Mouse (Mus musculus): ENCODE measurements around the gene Hist1h2ah.

Hist1h2ah gene

GRCm38 (mm10) chr13:22039364-22039763, 4.0 kb upstream of the Hist1h2ah start:
- no peak for DNase-seq

GRCm38 (mm10) chr13:22037415-22037814, 2.0 kb upstream of the Hist1h2ah start:
- DNase-seq, result no peak

- DNase-seq, result no peak
Observed at GRCm38 (mm10) chr13:22036986-22037385, 1.6 kb upstream of the Hist1h2ah start.

GRCm38 (mm10) chr13:22036149-22036956, 985 bp upstream of the Hist1h2ah start:
- no peak for DNase-seq

- no peak for DNase-seq
Observed at GRCm38 (mm10) chr13:22034443-22035266, 713 bp downstream of the Hist1h2ah start.

GRCm38 (mm10) chr13:22033741-22034442, 1.5 kb downstream of the Hist1h2ah start:
- no peak for DNase-seq

GRCm38 (mm10) chr13:22030493-22030892, 4.9 kb downstream of the Hist1h2ah start:
- no peak for DNase-seq

- DNase-seq, result no peak
Observed at GRCm38 (mm10) chr13:22029928-22030327, 5.4 kb downstream of the Hist1h2ah start.

GRCm38 (mm10) chr13:22028673-22029460, 6.5 kb downstream of the Hist1h2ah start:
- DNase-seq, result peak; percentile 82 to 94

GRCm38 (mm10) chr13:22026058-22027031, 9.0 kb downstream of the Hist1h2ah start:
- DNase-seq, result peak; percentile 67 to 80

- DNase-seq, result peak; percentile 51 to 67
Observed at GRCm38 (mm10) chr13:22022241-22022640, 13.1 kb downstream of the Hist1h2ah start.

GRCm38 (mm10) chr13:22021581-22021980, 13.8 kb downstream of the Hist1h2ah start:
- DNase-seq, result no peak

GRCm38 (mm10) chr13:22020901-22021339, 14.4 kb downstream of the Hist1h2ah start:
- DNase-seq, result peak in 1 of 2 experiments; percentile 57

- DNase-seq, result no peak
Observed at GRCm38 (mm10) chr13:22019934-22020835, 15.2 kb downstream of the Hist1h2ah start.

- DNase-seq, result peak; percentile 59 to 78
Observed at GRCm38 (mm10) chr13:22015479-22016450, 19.6 kb downstream of the Hist1h2ah start.

GRCm38 (mm10) chr13:22014411-22014845, 20.9 kb downstream of the Hist1h2ah start:
- DNase-seq, result no peak

GRCm38 (mm10) chr13:22013716-22014115, 21.7 kb downstream of the Hist1h2ah start:
- no peak for DNase-seq

GRCm38 (mm10) chr13:22009642-22010041, 25.7 kb downstream of the Hist1h2ah start, which contains the start of gene Prss16:
Gene Prss16, minus strand, starts transcription at chr13:22009742.
- DNase-seq, result no peak
